Mouse (Mus musculus) bone marrow macrophage, adult 2 months (primary cell): ENCODE results near the gene Swsap1.

Source experiments
- CTCF ChIP-seq: IDR thresholded peaks from 2 replicates; pipeline ENCODE4 v1.5.1; 2012; ENCODE audit warnings: low read depth, mild to moderate bottlenecking, low read length, moderate library complexity
- POLR2A ChIP-seq: IDR thresholded peaks from 2 replicates; pipeline ENCODE4 v1.6.1; 2012; ENCODE audit warnings: mild to moderate bottlenecking, low read depth, low read length, borderline replicate concordance

DNA sequence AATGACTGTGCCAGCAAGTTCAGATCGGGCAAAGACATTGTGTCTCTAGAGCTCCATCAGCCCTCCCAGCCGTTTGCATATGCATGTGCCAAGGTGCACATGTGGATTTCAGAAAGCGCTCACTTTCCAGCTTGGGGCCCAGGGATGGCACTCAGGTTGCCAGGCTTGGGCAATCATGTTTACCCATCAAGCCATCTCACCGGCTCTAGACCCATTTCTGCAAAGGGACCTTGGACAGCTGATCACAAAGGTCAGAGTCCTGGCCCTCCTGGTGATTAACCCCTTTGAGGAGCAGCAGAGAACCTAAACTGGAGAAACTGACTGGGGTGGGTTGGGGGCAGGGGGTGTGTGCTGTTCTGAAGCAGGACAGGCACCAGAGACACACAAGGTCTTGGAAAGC lies 36.7 kb downstream of the Swsap1 start:
- no peak for TF ChIP-seq CTCF
- TF ChIP-seq POLR2A = no peak
